Mouse (Mus musculus): ENCODE results near the gene Pld3. TPM values are rescaled to one million over a fixed set of nuclear protein-coding genes. Genes with fewer than 3 reads are reported as not detected.
"Not testable (repeated sequence)": the region's sequence is repeated elsewhere in the genome, so short reads cannot be mapped to it uniquely, and the experiment has no call there.

Gene Pld3
- total RNA-seq, 2 experiments from 2014 or later: 132 to 133 TPM

DNA sequence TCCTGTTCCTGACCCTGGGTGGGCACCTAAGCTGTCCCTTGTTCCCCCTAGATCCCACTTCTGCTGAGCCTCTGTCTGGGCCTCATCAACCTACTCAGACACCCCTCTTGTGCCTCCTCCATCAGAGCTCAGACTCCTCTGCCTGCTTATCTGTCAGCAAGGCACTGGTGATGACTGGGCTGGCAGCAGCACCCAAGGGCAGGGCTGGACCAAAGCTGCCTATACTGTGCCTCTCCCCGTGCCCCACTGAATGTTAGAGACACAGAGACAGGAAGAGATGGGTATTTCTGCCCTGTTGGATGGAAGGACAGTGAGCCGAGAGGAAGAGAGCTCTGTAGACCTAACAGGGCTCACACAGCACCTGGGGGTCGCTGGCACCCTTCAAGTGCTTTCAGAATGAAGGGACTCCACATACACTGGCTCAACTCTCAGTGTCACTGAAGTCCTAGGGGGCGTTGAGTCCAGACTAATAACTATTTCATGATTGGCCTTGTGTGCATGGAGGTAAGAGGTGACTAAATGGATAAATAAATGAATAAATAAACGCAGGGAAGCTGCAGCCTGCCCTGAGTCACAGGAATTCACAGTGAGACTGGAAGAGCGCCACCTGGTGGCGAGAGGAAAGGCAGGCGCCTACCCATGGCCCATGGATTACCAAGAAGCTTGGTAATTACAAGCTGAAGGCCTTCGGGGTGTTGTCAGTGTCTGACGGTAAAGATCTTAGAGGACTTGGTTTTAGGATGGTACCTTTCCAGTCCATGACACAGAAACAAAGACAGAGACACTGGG, 26.8 kb downstream of the Pld3 start:
- DNase-seq (ENCODE audit: low spot score in 2 of 2): peak; percentile 54 to 64

DNA sequence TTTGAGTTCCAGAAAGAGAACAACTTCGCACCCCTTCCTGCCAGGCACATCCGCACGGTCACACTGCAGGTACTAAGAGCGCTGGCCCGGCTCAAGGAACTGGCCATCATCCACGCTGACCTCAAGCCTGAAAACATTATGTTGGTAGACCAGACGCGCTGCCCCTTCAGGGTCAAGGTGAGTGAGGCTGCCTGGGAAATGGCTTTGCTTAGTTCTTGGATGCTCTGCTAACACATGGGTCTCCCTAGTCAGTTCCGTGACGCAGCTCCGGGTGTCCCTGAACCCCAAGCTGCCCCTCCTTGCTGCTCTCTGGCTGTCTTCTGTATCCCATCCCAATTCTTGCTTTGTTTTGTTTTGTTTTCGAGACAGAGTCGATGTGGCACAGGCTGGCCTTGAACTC, 29.2 kb downstream of the Pld3 start:
- no peak for DNase-seq (ENCODE audit: low spot score in 2 of 2)

DNA sequence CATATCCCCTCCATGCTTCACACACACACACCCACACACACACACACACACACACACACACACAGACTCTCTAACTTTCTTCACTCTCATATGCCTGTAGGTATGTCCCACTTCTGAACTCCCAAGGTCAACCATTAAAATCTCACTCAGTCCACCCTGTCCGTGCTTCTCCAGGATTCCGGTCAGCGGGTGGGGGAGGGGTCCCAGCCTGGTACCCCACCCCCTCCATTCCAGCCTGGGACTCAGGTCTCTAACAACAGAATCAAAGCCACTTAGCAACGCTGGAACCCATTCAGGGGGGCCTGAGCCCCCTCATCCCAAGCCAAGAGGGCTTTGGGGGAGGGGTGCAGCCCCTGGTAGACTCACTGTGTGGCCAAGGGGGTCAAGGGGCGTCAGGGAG, 30.1 kb downstream of the Pld3 start, which contains the start of gene Hipk4:
Gene Hipk4 (plus strand): TSS at position 301 of the 400 bp plus-strand sequence.
- DNase-seq (ENCODE audit: low spot score in 2 of 2): no peak

DNA sequence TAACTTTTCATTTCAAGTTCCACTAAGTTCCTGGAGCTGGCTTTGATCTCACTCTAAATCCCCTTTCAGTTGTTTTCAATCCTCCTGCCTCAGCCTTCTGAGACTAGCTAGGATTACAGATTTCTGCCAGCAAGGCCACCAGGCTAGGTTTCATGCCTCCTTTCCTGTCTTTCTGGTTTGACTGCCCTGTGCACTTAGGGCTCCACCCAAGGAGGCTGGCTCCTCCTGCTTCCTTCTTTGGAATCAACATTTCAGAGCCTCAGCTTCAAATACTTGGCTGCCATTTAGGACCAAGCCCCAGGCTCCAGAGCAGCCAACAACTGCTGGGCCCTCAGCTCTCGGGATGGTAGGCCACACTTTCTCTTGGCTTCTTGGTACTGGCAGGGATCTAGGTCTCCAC, 32.4 kb downstream of the Pld3 start:
- no peak for DNase-seq (ENCODE audit: low spot score in 2 of 2)

DNA sequence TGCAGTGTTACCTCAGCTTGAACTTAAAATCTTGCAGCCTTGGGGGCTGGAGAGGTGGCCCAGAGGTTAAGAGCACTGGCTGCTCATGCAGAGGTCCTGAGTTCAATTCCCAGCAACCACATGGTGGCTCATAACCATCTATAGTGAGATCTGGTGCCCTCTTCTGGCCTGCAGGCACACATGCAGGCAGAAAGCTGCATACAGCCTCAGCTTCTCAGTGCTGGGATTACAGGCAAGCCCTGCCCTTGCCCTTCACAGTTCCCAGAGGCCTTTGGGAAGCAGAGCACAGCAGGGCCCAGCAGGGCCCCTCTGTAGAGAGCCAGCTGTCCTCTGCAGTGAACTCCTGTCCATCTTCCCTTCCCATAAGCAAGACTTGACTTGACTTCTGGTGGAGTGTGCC, 32.9 kb downstream of the Pld3 start:
- no peak for DNase-seq (ENCODE audit: low spot score in 2 of 2)

DNA sequence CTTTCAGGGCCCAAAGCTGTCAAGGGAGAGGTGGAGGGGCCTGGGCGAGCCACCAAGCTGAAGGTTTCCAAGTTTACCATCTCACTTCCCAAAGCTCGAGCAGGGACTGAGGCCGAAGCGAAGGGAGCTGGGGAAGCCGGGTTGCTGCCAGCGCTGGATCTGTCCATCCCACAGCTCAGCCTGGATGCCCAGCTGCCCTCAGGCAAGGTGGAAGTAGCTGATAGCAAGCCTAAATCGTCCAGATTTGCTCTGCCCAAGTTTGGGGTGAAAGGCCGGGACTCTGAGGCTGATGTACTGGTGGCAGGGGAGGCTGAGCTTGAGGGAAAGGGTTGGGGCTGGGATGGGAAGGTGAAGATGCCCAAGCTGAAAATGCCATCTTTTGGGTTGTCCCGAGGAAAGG, 34.7 kb downstream of the Pld3 start:
- no peak for DNase-seq (ENCODE audit: low spot score in 2 of 2)

DNA sequence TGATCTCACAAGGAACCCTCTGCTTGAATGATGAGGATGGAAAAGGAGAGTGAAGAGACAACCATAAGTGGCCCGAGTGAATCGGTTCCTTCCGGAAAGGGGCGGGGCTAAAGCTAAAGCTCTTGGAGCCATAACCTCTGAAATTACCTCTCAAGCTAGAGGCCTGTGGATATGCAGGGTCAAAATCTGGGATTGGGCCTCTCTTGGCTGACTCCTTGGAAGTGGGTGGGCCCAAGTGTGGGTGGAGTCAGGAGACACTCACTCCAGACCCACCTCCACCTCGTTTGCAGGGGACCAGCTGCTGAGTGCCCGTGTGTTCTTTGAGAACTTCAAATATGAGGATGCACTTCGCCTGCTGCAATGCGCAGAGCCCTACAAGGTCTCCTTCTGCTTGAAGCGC, 38.1 kb downstream of the Pld3 start:
- no peak for DNase-seq (ENCODE audit: low spot score in 2 of 2)

DNA sequence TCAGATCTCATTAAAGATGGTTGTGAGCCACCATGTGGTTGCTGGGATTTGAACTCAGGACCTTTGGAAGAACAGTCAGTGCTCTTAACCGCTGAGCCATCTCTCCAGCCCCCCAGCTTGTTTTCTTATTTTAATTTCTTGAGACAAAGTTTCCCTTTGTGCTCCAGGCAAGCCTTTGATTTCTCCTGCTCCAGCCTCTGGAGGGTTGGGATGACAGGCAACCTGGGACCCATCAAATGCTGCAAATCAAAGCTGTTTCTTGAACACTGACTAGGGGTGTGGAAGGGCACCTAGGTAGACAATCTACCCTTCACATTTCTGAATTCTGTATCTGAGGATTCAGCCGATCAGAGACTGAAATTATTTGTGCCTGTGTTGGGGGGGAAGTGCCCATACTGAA, 42.2 kb downstream of the Pld3 start:
- DNase-seq (ENCODE audit: low spot score in 2 of 2): no peak

DNA sequence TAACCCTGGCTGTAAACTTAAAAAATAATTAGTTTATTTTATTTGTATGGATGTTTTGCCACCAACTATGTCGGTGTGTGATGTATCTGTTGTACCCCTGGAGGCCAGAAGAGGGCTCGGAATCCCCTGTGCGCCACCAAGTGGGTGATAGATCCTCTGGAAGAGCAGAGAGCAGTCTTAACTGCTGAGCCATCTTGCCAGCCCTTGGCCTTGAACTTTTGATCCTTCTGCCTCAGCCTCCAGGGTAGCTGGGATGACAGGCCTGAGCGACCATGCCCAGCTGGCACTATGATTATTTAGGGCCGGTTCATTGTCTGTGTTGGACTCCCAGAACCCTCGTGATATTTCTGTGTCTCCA, 44.4 kb downstream of the Pld3 start:
- DNase-seq (ENCODE audit: low spot score in 2 of 2): peak in 1 of 2 experiments; percentile 42

DNA sequence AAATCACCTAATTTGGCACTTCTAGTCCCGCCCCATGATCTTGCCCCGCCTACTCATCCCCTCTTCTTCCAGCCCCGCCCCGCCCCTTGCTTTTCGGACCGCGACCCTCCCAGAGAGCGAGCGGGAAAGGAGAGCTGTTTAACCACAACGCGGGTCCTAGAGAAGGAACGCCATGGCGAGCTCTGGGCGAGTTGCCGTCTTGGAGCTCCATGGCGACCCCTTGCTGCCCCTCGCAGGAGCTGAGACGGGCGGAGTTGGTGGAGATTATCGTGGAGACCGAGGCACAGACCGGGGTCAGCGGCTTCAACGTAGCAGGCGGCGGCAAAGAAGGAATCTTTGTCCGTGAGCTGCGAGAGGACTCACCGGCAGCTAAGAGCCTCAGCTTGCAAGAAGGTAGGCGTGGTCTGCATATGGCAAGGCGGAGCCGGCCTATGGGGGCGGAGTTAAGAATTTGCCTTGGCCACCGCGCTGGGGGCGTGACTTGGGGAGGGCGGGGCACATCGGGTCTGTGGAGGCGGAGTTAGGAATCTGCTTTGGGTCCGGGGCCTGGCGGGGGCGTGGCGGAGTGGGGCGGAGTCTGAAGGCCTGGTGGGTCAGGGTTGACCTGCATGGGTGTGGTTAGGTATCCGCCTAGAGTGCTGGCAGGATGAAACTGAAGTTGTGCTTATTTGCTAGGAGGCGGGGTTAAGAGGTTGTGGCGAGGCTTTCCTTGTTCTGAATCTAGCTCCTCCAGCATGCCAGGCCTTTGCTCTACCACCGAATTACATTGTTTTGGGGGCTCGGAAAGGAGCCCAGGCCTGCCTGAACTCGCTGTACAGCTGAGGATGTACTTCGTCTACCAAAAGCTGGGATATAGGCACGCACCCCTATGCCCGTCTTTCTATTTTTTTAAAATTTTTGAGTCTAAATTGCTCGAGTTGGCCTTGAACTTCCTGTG, 45.0 kb downstream of the Pld3 start:
- peak; percentile 97 to 99 for DNase-seq (ENCODE audit: low spot score in 2 of 2)

DNA sequence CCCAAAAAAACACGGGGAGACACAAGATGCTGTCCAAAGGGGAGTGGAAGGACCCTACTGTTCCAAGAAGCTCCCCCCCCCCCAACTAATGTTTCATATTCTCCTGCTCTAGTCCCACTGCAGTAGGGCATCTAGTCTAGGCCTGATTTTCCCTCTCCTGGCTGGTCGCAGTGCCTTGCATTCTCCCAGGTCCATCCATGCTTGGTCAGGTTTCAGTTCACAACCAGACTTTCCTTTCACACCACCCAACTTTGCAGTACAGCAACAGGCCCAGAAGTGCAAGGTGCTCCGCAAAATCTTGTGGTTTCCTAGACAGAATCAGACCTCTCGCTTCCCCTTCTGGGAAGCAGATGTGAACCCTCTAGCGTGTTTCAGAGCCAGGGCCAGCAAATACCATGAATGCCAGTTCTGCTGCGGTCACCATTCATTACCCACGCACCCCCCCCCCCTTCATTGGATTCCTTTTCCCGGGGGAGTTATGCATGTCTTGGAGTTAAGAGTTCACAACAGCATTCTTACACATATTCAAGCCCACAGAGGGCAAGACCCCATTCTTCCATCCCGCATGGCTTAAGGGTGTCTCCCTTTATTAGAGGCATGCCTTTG, 46.1 kb downstream of the Pld3 start:
- no peak for DNase-seq (ENCODE audit: low spot score in 2 of 2)

DNA sequence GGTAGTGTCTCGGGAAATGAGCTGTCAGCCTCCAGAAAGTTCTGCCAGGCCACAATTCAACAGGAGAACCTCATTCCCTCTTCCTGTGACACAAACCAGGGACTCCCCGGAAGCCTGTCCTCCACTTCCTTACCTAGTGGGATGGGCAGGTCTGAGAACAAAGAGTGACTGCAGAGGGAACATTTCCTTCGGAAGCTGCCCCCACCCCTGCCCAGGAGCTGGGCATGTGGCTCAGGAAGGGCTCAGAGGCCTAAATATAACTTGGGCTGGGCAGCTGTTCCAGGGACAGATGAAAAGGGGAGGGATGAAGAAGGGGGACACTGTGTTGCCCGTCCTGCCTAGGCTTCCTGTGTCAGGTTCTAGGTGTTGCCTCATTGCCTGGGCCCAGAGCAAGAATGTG, 51.4 kb downstream of the Pld3 start:
- no peak for DNase-seq (ENCODE audit: low spot score in 2 of 2)

DNA sequence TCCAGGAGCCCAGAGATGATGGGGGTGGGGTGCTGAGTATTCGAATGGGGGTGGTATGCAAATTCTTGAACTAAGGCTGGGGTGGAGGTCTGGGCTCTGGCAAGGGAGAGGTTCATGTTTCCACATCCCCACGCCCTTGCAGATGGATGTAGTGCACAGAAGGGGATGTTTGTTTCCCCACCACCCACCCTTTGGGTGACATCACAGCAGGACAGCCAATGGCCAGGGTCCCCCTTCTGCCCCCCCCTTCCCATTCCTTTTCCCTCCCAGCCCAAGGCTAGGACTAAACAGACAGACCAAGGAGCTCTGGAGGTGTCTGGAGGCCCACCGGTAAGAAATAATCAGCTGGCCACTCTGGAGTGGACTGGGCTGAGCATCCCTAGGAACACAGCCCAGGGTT, 54.0 kb downstream of the Pld3 start, which contains the start of gene Prx:
Gene Prx (plus strand): TSS at position 289 of the 400 bp plus-strand sequence.
- no peak for DNase-seq (ENCODE audit: low spot score in 2 of 2)

DNA sequence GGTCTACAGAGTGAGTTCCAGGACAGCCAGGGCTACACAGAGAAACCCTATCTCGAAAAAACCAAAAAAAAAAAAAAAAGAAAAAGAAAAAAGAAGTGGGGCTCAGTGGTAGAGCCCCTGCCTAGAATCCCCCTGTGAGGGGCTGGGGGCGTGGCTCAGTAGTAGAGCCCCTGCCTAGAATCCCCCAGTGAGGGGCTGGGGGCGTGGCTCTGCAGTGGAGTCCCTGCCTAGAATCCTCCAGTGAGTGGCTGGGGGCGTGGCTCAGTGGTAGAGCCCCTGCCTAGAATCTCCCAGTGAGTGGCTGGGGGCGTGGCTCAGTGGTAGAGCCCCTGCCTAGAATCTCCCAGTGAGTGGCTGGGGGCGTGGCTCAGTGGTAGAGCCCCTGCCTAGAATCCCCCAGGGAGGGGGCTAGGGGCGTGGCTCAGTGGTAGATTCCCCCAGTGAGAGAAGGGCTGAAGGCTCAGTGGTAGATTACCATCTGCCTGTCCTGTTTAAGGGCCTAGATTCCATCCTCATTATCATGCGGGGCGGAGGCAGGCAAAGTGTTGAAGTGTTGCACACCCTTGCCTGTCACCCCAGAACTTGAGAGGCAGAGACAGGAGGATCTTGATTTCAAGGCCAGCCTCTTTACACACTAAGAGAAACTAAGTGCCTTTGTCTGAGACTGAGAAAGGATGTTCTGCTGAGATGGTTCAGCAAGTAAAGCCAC, 58.2 kb downstream of the Pld3 start:
- not testable (repeated sequence) for DNase-seq (ENCODE audit: low spot score in 2 of 2)

DNA sequence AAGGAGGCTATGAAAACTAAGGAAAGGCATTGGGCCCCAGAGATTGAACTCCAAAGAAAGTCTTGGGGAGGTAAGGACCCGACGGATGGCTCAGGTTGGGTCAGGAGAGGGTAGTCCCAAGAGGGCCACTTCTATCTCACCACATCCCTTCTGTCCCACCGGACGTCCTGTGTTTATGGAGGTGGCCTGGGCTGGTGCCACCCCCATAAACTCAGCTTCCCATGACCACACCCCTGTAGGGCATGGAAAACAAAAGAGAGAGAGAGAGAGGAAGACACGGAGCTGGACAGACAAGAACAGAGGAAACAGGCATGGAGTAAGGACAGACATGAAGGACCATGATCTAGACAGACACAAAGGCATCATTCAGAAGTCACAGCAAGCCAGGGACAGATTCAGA, 59.6 kb downstream of the Pld3 start:
- DNase-seq (ENCODE audit: low spot score in 2 of 2): no peak

DNA sequence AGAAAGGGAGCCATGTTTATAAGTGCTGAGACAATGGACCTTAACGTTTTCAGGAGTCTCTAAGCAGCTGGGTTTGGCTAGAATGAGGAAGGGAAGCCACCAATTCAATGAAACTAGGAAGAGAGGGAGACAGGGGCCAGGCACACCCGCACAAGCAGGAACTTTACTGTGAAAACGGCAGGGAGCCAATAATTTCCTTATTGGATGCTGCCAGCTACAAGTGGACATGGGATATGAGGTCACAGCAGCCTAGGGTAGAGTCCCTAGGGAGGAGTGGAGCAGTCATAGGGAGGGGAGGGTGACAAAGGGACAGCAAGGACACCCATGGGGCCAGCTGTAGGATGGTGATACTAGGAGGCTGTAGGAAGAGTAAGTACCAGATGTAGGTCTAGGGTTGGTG, 60.0 kb downstream of the Pld3 start:
- DNase-seq (ENCODE audit: low spot score in 2 of 2): no peak

DNA sequence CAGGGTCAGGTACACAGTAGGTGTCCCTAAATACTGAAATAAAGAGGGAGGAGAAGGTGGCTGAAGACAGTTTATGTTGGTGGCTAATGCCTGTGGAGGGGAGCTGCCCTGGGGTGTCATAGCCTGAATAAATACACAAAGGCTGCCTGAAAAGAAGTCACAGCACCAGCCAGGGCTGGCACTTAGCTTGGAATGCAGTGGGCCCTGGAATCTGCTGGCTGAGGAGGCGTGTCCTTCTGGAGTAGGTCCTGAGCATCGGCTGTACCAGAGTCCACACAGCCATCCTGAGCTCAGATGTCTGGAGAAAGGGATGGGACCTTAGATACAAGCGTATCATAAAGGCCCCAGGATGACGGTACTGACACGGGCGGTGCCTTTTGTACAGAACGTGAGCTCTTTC, 61.2 kb downstream of the Pld3 start:
- no peak for DNase-seq (ENCODE audit: low spot score in 2 of 2)

DNA sequence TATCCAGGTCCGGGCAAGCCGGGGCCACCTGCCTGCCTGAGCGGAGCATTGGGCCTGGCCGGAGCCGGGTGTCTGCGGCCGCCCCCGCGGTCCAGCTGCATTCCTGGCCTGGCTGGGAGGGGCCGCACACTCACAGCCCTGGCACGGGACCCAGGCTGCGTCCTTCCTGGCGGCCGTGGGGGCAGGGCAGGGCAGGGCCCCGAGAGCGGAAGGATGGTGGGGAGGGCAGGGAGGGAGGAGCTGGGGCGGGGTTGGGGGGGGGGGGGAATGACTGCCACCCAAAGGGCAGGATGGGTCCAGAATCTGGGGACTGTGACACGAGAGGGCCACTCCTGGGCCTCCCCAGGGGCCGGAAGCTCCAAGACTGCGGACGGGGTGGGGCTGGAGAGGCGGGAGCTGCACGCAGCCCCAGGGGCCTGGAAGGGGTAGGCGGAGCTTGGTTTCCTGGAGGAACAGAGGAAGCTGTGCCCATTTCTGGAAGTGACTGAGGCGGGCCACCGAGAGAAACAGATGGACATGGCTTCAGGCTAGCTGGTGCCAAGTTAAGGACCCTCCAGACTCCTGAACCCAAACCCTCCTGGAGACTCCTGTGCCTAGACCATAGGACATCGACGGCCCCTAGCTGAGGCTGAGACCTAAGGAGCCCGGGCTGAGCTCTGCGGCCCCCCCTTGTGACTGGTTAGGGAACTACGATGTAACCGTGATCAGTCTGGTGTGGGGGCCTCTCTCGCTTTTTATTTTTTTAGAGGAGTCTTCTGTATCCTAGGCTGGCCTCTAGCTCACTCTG, 62.3 kb downstream of the Pld3 start:
- DNase-seq (ENCODE audit: low spot score in 2 of 2): peak; percentile 87 to 88

DNA sequence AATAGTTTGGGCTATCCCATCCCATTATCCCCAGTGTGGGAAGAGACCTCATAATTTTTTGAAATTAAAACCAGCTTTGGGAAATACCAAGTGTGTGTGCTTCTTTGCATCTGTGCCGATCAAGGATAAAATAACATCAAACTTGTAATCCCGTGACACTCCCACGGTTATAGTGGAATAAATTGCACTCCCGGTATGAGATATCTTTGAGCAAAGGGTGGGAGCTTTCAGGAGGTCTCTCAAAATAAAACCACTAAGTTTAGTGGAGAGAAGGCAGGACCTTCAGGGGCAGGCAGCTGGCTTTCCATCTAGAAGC, 62.8 kb downstream of the Pld3 start:
- no peak for DNase-seq (ENCODE audit: low spot score in 2 of 2)

DNA sequence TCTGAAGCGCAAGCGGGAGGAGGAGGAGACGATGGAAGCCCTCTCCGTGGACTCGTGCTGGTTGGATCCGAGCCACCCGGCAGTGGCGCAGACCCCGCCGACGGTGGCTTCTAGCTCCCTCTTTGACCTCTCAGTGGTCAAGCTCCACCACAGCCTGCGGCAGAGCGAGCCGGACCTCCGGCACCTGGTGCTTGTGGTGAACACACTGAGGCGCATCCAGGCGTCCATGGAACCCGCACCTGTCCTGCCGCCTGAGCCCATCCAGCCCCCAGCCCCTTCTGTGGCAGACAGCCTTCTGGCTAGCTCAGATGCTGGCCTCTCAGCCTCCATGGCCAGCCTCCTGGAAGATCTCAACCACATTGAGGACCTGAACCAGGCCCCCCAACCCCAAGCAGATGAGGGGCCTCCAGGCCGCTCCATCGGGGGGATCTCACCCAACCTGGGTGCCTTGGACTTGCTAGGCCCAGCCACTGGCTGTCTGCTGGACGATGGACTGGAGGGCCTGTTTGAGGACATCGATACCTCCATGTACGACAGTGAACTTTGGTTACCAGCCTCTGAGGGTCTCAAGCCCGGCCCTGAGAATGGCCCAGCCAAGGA, 63.6 kb downstream of the Pld3 start:
- no peak for DNase-seq (ENCODE audit: low spot score in 2 of 2)
